ENCODE assay signal across 24 mouse cellular contexts in genomic region chr4:95579183-95579582, GRCm38 (mm10). TPM values are rescaled to one million over a fixed set of nuclear protein-coding genes. Genes with fewer than 3 reads are reported as not detected.
A peak's percentile ranks its signal among the peaks of the same experiment; 100 is the strongest.
DNase-seq lines count a peak whose midpoint lies in the region; ATAC-seq lines count a peak whose summit lies in the region.
"Had no signal": no experiment of that assay in that cellular context is flagged by ENCODE, and none has a peak within 500 bp of the region (broad histone marks: within the 10 kb centered on the region; RNA-seq: fewer than 3 reads in every experiment).

No protein-coding gene starts in this region.

- peak overlapping the region; percentile 11; the same call in 1 of the 2 replicates for H3K4me2 ChIP-seq in kidney, embryonic 16.5 days (replicated peaks; ENCODE audit: low read depth, low read length)
- H3K4me2 ChIP-seq in midbrain, embryonic 11.5 days = no peak overlapping the region
- H3K4me2 ChIP-seq: midbrain, embryonic 12.5 days; neural tube, embryonic 13.5 days had no signal

- no peaks in the 10 kb centered on the region for H3K27me3 ChIP-seq in kidney, embryonic 16.5 days (ENCODE audit: insufficient read depth, low read length)
- no peaks in the 10 kb centered on the region for H3K27me3 ChIP-seq in midbrain, embryonic 11.5 days (ENCODE audit: control insufficient read depth, insufficient read depth, low read length)
- H3K27me3 ChIP-seq: midbrain, embryonic 12.5 days; neural tube, embryonic 13.5 days; Patski had no signal

- WGBS in kidney, embryonic 16.5 days = 75% methylated on average over 5 of the region's 5 CpGs
- WGBS in midbrain, embryonic 11.5 days = 92% methylated on average over 5 of the region's 5 CpGs

- H3K9ac ChIP-seq in kidney, embryonic 16.5 days (replicated peaks; ENCODE audit: low read length) = no peak overlapping the region
- H3K9ac ChIP-seq in midbrain, embryonic 11.5 days (ENCODE audit: low read length) = no peak overlapping the region
- H3K9ac ChIP-seq: liver, embryonic 14.5 days; midbrain, embryonic 12.5 days; neural tube, embryonic 13.5 days had no signal

- no peaks in the 10 kb centered on the region for H3K36me3 ChIP-seq in kidney, embryonic 16.5 days (ENCODE audit: insufficient read depth, low read length)
- no peaks in the 10 kb centered on the region for H3K36me3 ChIP-seq in midbrain, embryonic 11.5 days (ENCODE audit: control insufficient read depth, insufficient read depth, low read length)
- H3K36me3 ChIP-seq: midbrain, embryonic 12.5 days; neural tube, embryonic 13.5 days had no signal

- H3K4me1 ChIP-seq in kidney, embryonic 16.5 days (ENCODE audit: insufficient read depth, low read length) = no peaks in the 10 kb centered on the region
- no peaks in the 10 kb centered on the region for H3K4me1 ChIP-seq in midbrain, embryonic 11.5 days (ENCODE audit: control insufficient read depth, insufficient read depth, low read length)
- H3K4me1 ChIP-seq: midbrain, embryonic 12.5 days; neural tube, embryonic 13.5 days had no signal

- no peak overlapping the region for H3K4me3 ChIP-seq in kidney, embryonic 16.5 days (ENCODE audit: low read length)
- H3K4me3 ChIP-seq in midbrain, embryonic 11.5 days (ENCODE audit: low read depth, low read length) = no peak overlapping the region
- H3K4me3 ChIP-seq: erythroblast, embryonic 14.5 days; midbrain, embryonic 12.5 days; neural tube, embryonic 13.5 days had no signal

- H3K27ac ChIP-seq in kidney, embryonic 16.5 days (ENCODE audit: low read length) = no peak overlapping the region
- no peak overlapping the region for H3K27ac ChIP-seq in midbrain, embryonic 11.5 days (ENCODE audit: low read depth, low read length)
- H3K27ac ChIP-seq: liver, embryonic 14.5 days; midbrain, embryonic 12.5 days; neural tube, embryonic 13.5 days had no signal

- peak; percentile 64 for ATAC-seq in kidney, embryonic 16.5 days (ENCODE audit: low FRiP score, low TSS enrichment)
- no peak for ATAC-seq in midbrain, embryonic 11.5 days (ENCODE audit: low FRiP score)
- ATAC-seq: forebrain, embryonic 16.5 days; hindbrain, embryonic 16.5 days; Patski had no signal

- peak; percentile 66 to 84 for DNase-seq in kidney, adult 8-10 months
- no peak for DNase-seq in kidney, adult 18-20 months
- DNase-seq in kidney, postnatal 36 days = peak; percentile 45 to 79
- DNase-seq in yolk sac, embryonic 10.5 days (ENCODE audit: low spot score) = peak; percentile 25
- no peak for DNase-seq in midbrain, embryonic 11.5 days (ENCODE audit: low spot score, missing footprints)
- no peak for DNase-seq in frontal cortex, postnatal 10 days (ENCODE audit: low spot score in 2 of 2)
- DNase-seq: adrenal gland, postnatal 14 days; cerebellum, adult 11-12 months; cerebellum, postnatal 10 days; gastrocnemius, postnatal 14 days; heart, postnatal 14 days; layer of hippocampus, adult 9-11 months; lung, postnatal 36 days; right cerebral cortex, postnatal 4 days; thymus, adult 2 months; thymus, postnatal 4 days had no signal

- no peaks in the 10 kb centered on the region for H3K9me3 ChIP-seq in kidney, embryonic 16.5 days (ENCODE audit: low read length)
- H3K9me3 ChIP-seq in midbrain, embryonic 11.5 days (ENCODE audit: control insufficient read depth, low read length) = no peaks in the 10 kb centered on the region
- H3K9me3 ChIP-seq: midbrain, embryonic 12.5 days; neural tube, embryonic 13.5 days had no signal

RNA-seq across cellular contexts. Expression of gene Fggy, which starts 21.9 kb away (rescaled TPM):
- 40.6 and 42.7 TPM in 2 replicates for polyA plus RNA-seq in kidney, embryonic 16.5 days (2015; fragmentation: Nextera tagmentation; extraction: Ambion mirVana)
- 8.2 and 9.3 TPM in 2 replicates for polyA plus RNA-seq in midbrain, embryonic 11.5 days (2014; fragmentation: Nextera tagmentation; extraction: Ambion mirVana)
- polyA plus RNA-seq: erythroblast, embryonic 14.5 days had no signal

Comparison
In these comparisons a context has a peak if more than half of its experiments do, and no peak if none do; other contexts are left out.
1. DNase-seq: peak in kidney, adult 8-10 months (2 of 2), kidney, postnatal 36 days (2 of 2) and yolk sac, embryonic 10.5 days (single experiment); none in kidney, adult 18-20 months (single experiment), midbrain, embryonic 11.5 days (single experiment) and frontal cortex, postnatal 10 days (0 of 2).